Mouse (Mus musculus) heart, adult 2 months (tissue): ENCODE results near the gene Entpd3.

Source experiments
- CTCF ChIP-seq: fragments of 200-600 bp; IDR thresholded peaks from 2 replicates; pipeline ENCODE4 v1.8.1; 2022; ENCODE audit warnings: antibody characterized with exemption, mild to moderate bottlenecking, moderate library complexity
- EP300 ChIP-seq: fragments of 200-500 bp; IDR thresholded peaks from 2 replicates; pipeline ENCODE4 v1.6.1; 2011; ENCODE audit warnings: low read depth, low read length, control low read depth; ENCODE audit not compliant: insufficient read depth
- POLR2A ChIP-seq: fragments of 200-500 bp; IDR thresholded peaks from 2 replicates; pipeline ENCODE4 v1.6.1; 2011; ENCODE audit warnings: mild to moderate bottlenecking, low read depth, low read length, control low read depth; ENCODE audit not compliant: insufficient read depth

DNA sequence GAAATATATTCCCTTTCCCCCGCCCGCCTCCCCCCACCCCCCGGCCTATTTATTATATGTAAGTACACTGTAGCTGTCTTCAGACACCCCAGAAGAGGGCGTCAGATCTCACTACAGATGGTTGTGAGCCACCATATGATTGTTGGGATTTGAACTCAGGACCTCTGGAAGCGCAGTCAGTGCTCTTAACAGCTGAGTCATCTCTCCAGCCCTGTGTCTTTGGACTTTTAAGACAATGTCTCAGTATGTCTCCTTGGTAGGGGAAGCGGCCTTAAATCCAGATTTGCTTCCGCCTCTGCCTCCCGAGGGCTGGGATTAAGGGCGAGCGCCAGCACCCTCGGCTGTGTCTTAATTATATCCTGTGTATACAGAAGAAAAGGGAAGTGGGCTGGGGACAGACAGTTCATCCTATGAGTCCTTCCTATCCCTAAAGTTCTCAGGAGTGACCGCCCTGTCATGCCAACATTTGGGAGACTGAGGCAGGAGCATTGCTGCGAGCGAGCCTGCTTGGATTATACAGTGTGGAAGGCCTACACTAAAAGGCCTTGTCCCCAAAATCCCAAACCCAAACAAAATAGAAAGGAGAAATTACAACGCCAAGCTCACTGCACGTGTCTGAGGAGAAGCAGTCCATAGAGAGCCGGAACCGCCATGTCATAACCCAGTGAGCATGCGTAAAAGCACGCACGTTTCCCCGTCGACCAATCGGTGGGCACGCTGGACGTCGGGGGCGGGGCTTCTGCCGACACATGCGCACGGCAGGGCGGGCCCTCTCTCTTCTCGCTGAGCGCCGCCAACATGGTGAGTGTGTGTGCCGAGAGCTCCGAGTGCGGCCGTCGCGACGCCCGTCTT is 31.3 kb downstream of the Entpd3 start, which contains the start of gene Rpl14:
- TF ChIP-seq CTCF (no peak), POLR2A (peak; percentile 92), EP300 (peak; percentile 29; the same call in 1 of the 2 replicates)
